26 mouse cellular contexts compared by ENCODE assay signal in genomic region chr4:7385069-7385468, GRCm38 (mm10).
DNase-seq lines count a peak whose midpoint lies in the region; ATAC-seq lines count a peak whose summit lies in the region.
"Had no signal": no experiment of that assay in that cellular context is flagged by ENCODE, and none has a peak within 500 bp of the region (broad histone marks: within the 10 kb centered on the region; RNA-seq: fewer than 3 reads in every experiment).

No protein-coding gene starts in this region.

- no peak overlapping the region for H3K9ac ChIP-seq in hindbrain, embryonic 16.5 days (ENCODE audit: low read depth, low read length)
- H3K9ac ChIP-seq: embryonic facial prominence, embryonic 12.5 days; forebrain, embryonic 13.5 days; forebrain, embryonic 15.5 days had no signal

- H3K36me3 ChIP-seq in hindbrain, embryonic 16.5 days (ENCODE audit: control insufficient read depth, insufficient read depth, low read length): no peaks in the 10 kb centered on the region
- H3K36me3 ChIP-seq: embryonic facial prominence, embryonic 10.5 days; embryonic facial prominence, embryonic 12.5 days; forebrain, embryonic 15.5 days; G1E had no signal

- no peak overlapping the region for H3K27ac ChIP-seq in hindbrain, embryonic 16.5 days (ENCODE audit: low read depth, low read length)
- H3K27ac ChIP-seq: embryonic facial prominence, embryonic 10.5 days; embryonic facial prominence, embryonic 12.5 days; forebrain, embryonic 13.5 days; forebrain, embryonic 15.5 days had no signal

- H3K4me1 ChIP-seq in hindbrain, embryonic 16.5 days (ENCODE audit: control insufficient read depth, insufficient read depth, low read depth, low read length): no peaks in the 10 kb centered on the region
- H3K4me1 ChIP-seq: embryonic facial prominence, embryonic 10.5 days; embryonic facial prominence, embryonic 12.5 days; forebrain, embryonic 13.5 days; forebrain, embryonic 15.5 days had no signal

- ATAC-seq in hindbrain, embryonic 16.5 days: no peak
- ATAC-seq: activated CD4-positive, CD25-positive, alpha-beta regulatory T cell, adult 4 months; CD4-positive, CD25-positive, alpha-beta regulatory T cell, adult 4 months; forebrain, embryonic 13.5 days; forebrain, embryonic 15.5 days; Patski had no signal

- intact Hi-C loops in heart, postnatal 36 days (cut with DNase I): no loop called here

- peak; percentile 23 for DNase-seq in heart, adult 11 months
- no peak for DNase-seq in heart, postnatal 36 days
- DNase-seq in lung, postnatal 10 days: peak; percentile 4
- no peak for DNase-seq in lung, adult 18-20 months
- DNase-seq in lung, postnatal 36 days: peak; percentile 19
- DNase-seq in lung, postnatal 4 days: no peak
- DNase-seq in 3T3-L1 (ENCODE audit: low read depth, low spot score): peak; percentile 12
- DNase-seq: adrenal gland, adult 8-10 months; adrenal gland, postnatal 14 days; adrenal gland, postnatal 36 days; B cell, adult 2 months; cerebellum, adult 11-12 months; cerebellum, adult 2 months; cerebellum, adult 9-10 months; cerebellum, postnatal 10 days; cerebellum, postnatal 25 days had no signal

- H3K9me3 ChIP-seq in hindbrain, embryonic 16.5 days (ENCODE audit: control insufficient read depth, low read length): no peaks in the 10 kb centered on the region
- H3K9me3 ChIP-seq: embryonic facial prominence, embryonic 10.5 days; embryonic facial prominence, embryonic 12.5 days; forebrain, embryonic 13.5 days; forebrain, embryonic 15.5 days; G1E had no signal

- H3K4me2 ChIP-seq in hindbrain, embryonic 16.5 days (ENCODE audit: low read length): no peak overlapping the region
- H3K4me2 ChIP-seq: embryonic facial prominence, embryonic 12.5 days; forebrain, embryonic 13.5 days; forebrain, embryonic 15.5 days had no signal

- no peak overlapping the region for H3K4me3 ChIP-seq in hindbrain, embryonic 16.5 days (ENCODE audit: low read length)
- H3K4me3 ChIP-seq: embryonic facial prominence, embryonic 10.5 days; embryonic facial prominence, embryonic 12.5 days; forebrain, embryonic 13.5 days; forebrain, embryonic 15.5 days had no signal

- no peaks in the 10 kb centered on the region for H3K27me3 ChIP-seq in hindbrain, embryonic 16.5 days (replicated peaks; ENCODE audit: control insufficient read depth, insufficient read depth, low read length)
- H3K27me3 ChIP-seq: CH12.LX; embryonic facial prominence, embryonic 12.5 days; forebrain, embryonic 13.5 days; forebrain, embryonic 15.5 days; Patski had no signal

Comparison
In these comparisons a context has a peak if more than half of its experiments do, and no peak if none do; other contexts are left out.
1. DNase-seq: peak in heart, adult 11 months (single experiment), lung, postnatal 10 days (single experiment), lung, postnatal 36 days (single experiment) and 3T3-L1 (single experiment); none in heart, postnatal 36 days (0 of 2), lung, adult 18-20 months (0 of 2) and lung, postnatal 4 days (0 of 2).